Mouse (Mus musculus) midbrain, embryonic 14.5 days (tissue): ENCODE measurements around the gene Acp4. TPM values are rescaled to one million over a fixed set of nuclear protein-coding genes. Genes with fewer than 3 reads are reported as not detected.
"Not testable (repeated sequence)": the region's sequence is repeated elsewhere in the genome, so short reads cannot be mapped to it uniquely, and the experiment has no call there.

Experiments used
- ATAC-seq: fragments of 200-750 bp; cut with Nextera tagmentation; 2 replicates; pipeline ENCODE4 v1.8.0; 2017; ENCODE audit warnings: moderate number of reproducible peaks, moderate library complexity; ENCODE audit not compliant: low FRiP score, low TSS enrichment
- DNase-seq: peaks from one replicate; pipeline ENCODE4 v3.0.0-alpha.2; 2015
- H3K27ac ChIP-seq: fragments of 300-500 bp; sonication (generic); replicated peaks from 2 replicates; pipeline ENCODE4 v1.5.1; 2014; ENCODE audit warnings: mild to moderate bottlenecking, low read depth, low read length, moderate library complexity
- H3K27me3 ChIP-seq: fragments of 300-500 bp; sonication (generic); 2 replicates; pipeline ENCODE4 v1.6.1; 2014; ENCODE audit warnings: low read length, control low read depth, mixed read lengths; ENCODE audit not compliant: control insufficient read depth, insufficient read depth
- H3K36me3 ChIP-seq: fragments of 300-500 bp; sonication (generic); 2 replicates; pipeline ENCODE4 v1.6.1; 2014; ENCODE audit warnings: low read length, control low read depth; ENCODE audit not compliant: control insufficient read depth, insufficient read depth
- H3K4me1 ChIP-seq: fragments of 300-500 bp; sonication (generic); 2 replicates; pipeline ENCODE4 v1.6.1; 2014; ENCODE audit warnings: mild to moderate bottlenecking, antibody characterized with exemption, low read length, control low read depth; ENCODE audit not compliant: control insufficient read depth, insufficient read depth
- H3K4me2 ChIP-seq: fragments of 300-500 bp; sonication (generic); 2 replicates; pipeline ENCODE4 v1.6.1; 2014; ENCODE audit warnings: mild to moderate bottlenecking, low read length, moderate library complexity
- H3K4me3 ChIP-seq: fragments of 300-500 bp; sonication (generic); replicated peaks from 2 replicates; pipeline ENCODE4 v1.5.1; 2014; ENCODE audit warnings: low read depth, low read length
- H3K9ac ChIP-seq: fragments of 300-500 bp; sonication (generic); replicated peaks from 2 replicates; pipeline ENCODE4 v1.6.1; 2014; ENCODE audit warnings: mild to moderate bottlenecking, low read length, moderate library complexity
- H3K9me3 ChIP-seq: fragments of 300-500 bp; sonication (generic); 2 replicates; pipeline ENCODE4 v1.6.1; 2016; ENCODE audit warnings: low read length, control low read depth, mixed read lengths; ENCODE audit not compliant: control insufficient read depth
- WGBS: fragments of 180-500 bp; shearing (Covaris S2); extraction: QIAGEN DNeasy Blood & Tissue Kit; methylation state at CpG from one replicate; pipeline ENCODE4 v1.1.7; 2014; 5-methylcytosine and 5-hydroxymethylcytosine counted together
- polyA plus RNA-seq: library from polyadenylated mRNA; unstranded; fragments of >200 nt; fragmentation: Nextera tagmentation; extraction: Ambion mirVana; gene quantifications from 2 replicates; pipeline ENCODE4 v1.2.1, GENCODE M21; 2014

Gene Acp4
- polyA plus RNA-seq, 1 experiment from 2014 or later: not detected

- H3K4me1 ChIP-seq: peaks cover 5% of the 10 kb centered on the region; the same call in 1 of the 2 replicates
- no peaks in the 10 kb centered on the region for H3K36me3 ChIP-seq
- WGBS: 73% methylated on average over 1 of the region's 1 CpGs
- no peak overlapping the region for H3K4me3 ChIP-seq
- no peak overlapping the region for H3K27ac ChIP-seq
- no peak for ATAC-seq
- H3K27me3 ChIP-seq: no peaks in the 10 kb centered on the region
- no peaks in the 10 kb centered on the region for H3K9me3 ChIP-seq
- DNase-seq: no peak
- no peak overlapping the region for H3K9ac ChIP-seq
- H3K4me2 ChIP-seq: no peak overlapping the region
These were observed 16.5 kb downstream of the Acp4 start for GRCm38 (mm10) chr7:44240712-44241111.

- Histone ChIP-seq H3K27me3 (no peaks in the 10 kb centered on the region), H3K4me1 (no peaks in the 10 kb centered on the region), H3K27ac (no peak overlapping the region), H3K9ac (no peak overlapping the region), H3K4me3 (no peak overlapping the region), H3K36me3 (no peaks in the 10 kb centered on the region), H3K4me2 (no peak overlapping the region), H3K9me3 (no peaks in the 10 kb centered on the region)
- ATAC-seq (no peak), DNase-seq (no peak)
- WGBS: 64% methylated on average over 2 of the region's 2 CpGs
These were observed 17.3 kb downstream of the Acp4 start for GRCm38 (mm10) chr7:44239913-44240312.

- H3K4me1 ChIP-seq: no peaks in the 10 kb centered on the region
- no peak within 1 kb of the TSS for H3K27ac ChIP-seq
- H3K36me3 ChIP-seq: no peaks in the 10 kb centered on the region
- 83% methylated on average over 3 of the region's 3 CpGs for WGBS
- no peak within 1 kb of the TSS for H3K4me3 ChIP-seq
- DNase-seq (no peak), ATAC-seq (no peak)
- H3K27me3 ChIP-seq: no peaks in the 10 kb centered on the region
- H3K4me2 ChIP-seq: no peak within 1 kb of the TSS
- H3K9ac ChIP-seq: no peak within 1 kb of the TSS
- no peaks in the 10 kb centered on the region for H3K9me3 ChIP-seq
These were observed 21.3 kb downstream of the Acp4 start, which contains the start of gene Gm36864 for GRCm38 (mm10) chr7:44235909-44236308. Gm36864 (plus strand) TSS chr7:44236177.

GRCm38 (mm10) chr7:44225076-44225475 lies 32.1 kb downstream of the Acp4 start, which contains the start of gene Klk1:
Klk1 (plus strand) TSS chr7:44225360.
- Histone ChIP-seq H3K9ac (no peak within 1 kb of the TSS), H3K36me3 (no peaks in the 10 kb centered on the region), H3K4me1 (no peaks in the 10 kb centered on the region), H3K27me3 (no peaks in the 10 kb centered on the region), H3K27ac (no peak within 1 kb of the TSS), H3K4me2 (no peak within 1 kb of the TSS), H3K4me3 (no peak within 1 kb of the TSS), H3K9me3 (no peaks in the 10 kb centered on the region)
- DNase-seq: no peak
- WGBS: 36% methylated on average over 1 of the region's 1 CpGs
- no peak for ATAC-seq

- not testable (repeated sequence) for DNase-seq, ATAC-seq, H3K4me3 ChIP-seq, H3K4me1 ChIP-seq, H3K4me2 ChIP-seq, H3K27ac ChIP-seq, H3K9ac ChIP-seq, H3K9me3 ChIP-seq, H3K27me3 ChIP-seq, H3K36me3 ChIP-seq
- WGBS: 88% methylated on average over 6 of the region's 6 CpGs
These were observed 34.8 kb downstream of the Acp4 start for GRCm38 (mm10) chr7:44222335-44222734.

- 78% methylated on average over 8 of the region's 10 CpGs for WGBS
- not testable (repeated sequence) for H3K27me3 ChIP-seq, H3K4me3 ChIP-seq, ATAC-seq, H3K9me3 ChIP-seq, DNase-seq, H3K4me2 ChIP-seq, H3K4me1 ChIP-seq, H3K9ac ChIP-seq, H3K36me3 ChIP-seq, H3K27ac ChIP-seq
These were observed 35.6 kb downstream of the Acp4 start for GRCm38 (mm10) chr7:44221601-44222000.

- Histone ChIP-seq H3K9ac (no peak within 1 kb of the TSS), H3K4me1 (no peaks in the 10 kb centered on the region), H3K27ac (no peak within 1 kb of the TSS), H3K36me3 (no peaks in the 10 kb centered on the region), H3K4me2 (no peak within 1 kb of the TSS), H3K9me3 (no peaks in the 10 kb centered on the region), H3K27me3 (no peaks in the 10 kb centered on the region), H3K4me3 (no peak within 1 kb of the TSS)
- WGBS: 85% methylated on average over 1 of the region's 1 CpGs
- ATAC-seq: no peak
- DNase-seq: no peak
These were observed 41.5 kb downstream of the Acp4 start, which contains the start of gene Klk1b5 for GRCm38 (mm10) chr7:44215645-44216044. Klk1b5 (plus strand) TSS chr7:44215945.

GRCm38 (mm10) chr7:44208307-44208706 lies 48.9 kb downstream of the Acp4 start:
- H3K27ac ChIP-seq: no peak overlapping the region
- H3K4me1 ChIP-seq: no peaks in the 10 kb centered on the region
- H3K36me3 ChIP-seq: no peaks in the 10 kb centered on the region
- H3K9me3 ChIP-seq: no peaks in the 10 kb centered on the region
- no peak overlapping the region for H3K4me2 ChIP-seq
- H3K4me3 ChIP-seq: no peak overlapping the region
- H3K27me3 ChIP-seq: no peaks in the 10 kb centered on the region
- DNase-seq (no peak), ATAC-seq (no peak)
- WGBS: 82% methylated on average over 3 of the region's 3 CpGs
- H3K9ac ChIP-seq: no peak overlapping the region

- not testable (repeated sequence) for H3K36me3 ChIP-seq, H3K9me3 ChIP-seq, DNase-seq, H3K4me3 ChIP-seq, ATAC-seq, H3K9ac ChIP-seq, H3K27ac ChIP-seq, H3K4me1 ChIP-seq, H3K4me2 ChIP-seq, H3K27me3 ChIP-seq
- 63% methylated on average over 3 of the region's 3 CpGs for WGBS
These were observed 50.0 kb downstream of the Acp4 start, which contains the start of gene Klk1b4 for GRCm38 (mm10) chr7:44207135-44207534. Klk1b4 (plus strand) TSS chr7:44207435.
